Mouse (Mus musculus) embryonic facial prominence, embryonic 11.5 days (tissue): Measurements from ENCODE around the gene Rpl31. TPM values are rescaled to one million over a fixed set of nuclear protein-coding genes. Genes with fewer than 3 reads are reported as not detected.

Source experiments
- ATAC-seq: fragments of 200-750 bp; cut with Nextera tagmentation; replicated peaks from 2 replicates; pipeline ENCODE4 v1.8.0; 2017; ENCODE audit warnings: low read depth; ENCODE audit not compliant: insufficient number of reproducible peaks, low FRiP score, low TSS enrichment
- DNase-seq: peaks from one replicate; pipeline ENCODE4 v3.0.0-alpha.2; 2015; ENCODE audit warnings: low spot score
- H3K27ac ChIP-seq: fragments of 300-500 bp; sonication (generic); replicated peaks from 2 replicates; pipeline ENCODE4 v1.5.1; 2014; ENCODE audit warnings: mild to moderate bottlenecking, low read depth, low read length, control low read depth
- H3K27me3 ChIP-seq: fragments of 300-500 bp; sonication (generic); 2 replicates; pipeline ENCODE4 v1.6.1; 2014; ENCODE audit warnings: mild to moderate bottlenecking, low read length, moderate library complexity, mixed read lengths; ENCODE audit not compliant: control insufficient read depth, insufficient read depth
- H3K36me3 ChIP-seq: fragments of 300-500 bp; sonication (generic); replicated peaks from 2 replicates; pipeline ENCODE4 v1.6.1; 2014; ENCODE audit warnings: low read depth, mild to moderate bottlenecking, low read length, moderate library complexity, mixed read lengths; ENCODE audit not compliant: control insufficient read depth, insufficient read depth
- H3K4me1 ChIP-seq: fragments of 300-500 bp; sonication (generic); 2 replicates; pipeline ENCODE4 v1.6.1; 2014; ENCODE audit warnings: low read length, mixed read lengths; ENCODE audit not compliant: control insufficient read depth, insufficient read depth
- H3K4me2 ChIP-seq: fragments of 300-500 bp; sonication (generic); 2 replicates; pipeline ENCODE4 v1.6.1; 2014; ENCODE audit warnings: low read depth, mild to moderate bottlenecking, control low read depth, low read length, moderate library complexity
- H3K4me3 ChIP-seq: fragments of 300-500 bp; sonication (generic); 2 replicates; pipeline ENCODE4 v1.5.1; 2014; ENCODE audit warnings: low read depth, low read length, control low read depth
- H3K9ac ChIP-seq: fragments of 300-500 bp; sonication (generic); replicated peaks from 2 replicates; pipeline ENCODE4 v1.6.1; 2014; ENCODE audit warnings: mild to moderate bottlenecking, control low read depth, low read length
- H3K9me3 ChIP-seq: fragments of 300-500 bp; sonication (generic); replicated peaks from 2 replicates; pipeline ENCODE4 v1.6.1; 2016; ENCODE audit warnings: mild to moderate bottlenecking, low read length, inconsistent platforms, mixed read lengths; ENCODE audit not compliant: control insufficient read depth
- WGBS: fragments of 180-500 bp; shearing (Covaris S2); extraction: QIAGEN DNeasy Blood & Tissue Kit; methylation state at CpG from one replicate; pipeline ENCODE4 v1.1.7; 2014; 5-methylcytosine and 5-hydroxymethylcytosine counted together
- polyA plus RNA-seq: library from polyadenylated mRNA; unstranded; fragments of >200 nt; fragmentation: Nextera tagmentation; extraction: Ambion mirVana; gene quantifications from 2 replicates; pipeline ENCODE4 v1.2.1, GENCODE M21; 2014

Gene Rpl31
- polyA plus RNA-seq, 1 experiment from 2014 or later: 521 TPM

GRCm38 (mm10) chr1:39335561-39336196 is 32.0 kb upstream of the Rpl31 start:
- Histone ChIP-seq H3K9me3 (no peaks in the 10 kb centered on the region), H3K4me1 (no peaks in the 10 kb centered on the region), H3K4me2 (peak overlapping the region; percentile 13; the same call in 1 of the 2 replicates), H3K27me3 (no peaks in the 10 kb centered on the region), H3K27ac (no peak overlapping the region), H3K4me3 (no peak overlapping the region), H3K36me3 (no peaks in the 10 kb centered on the region), H3K9ac (no peak overlapping the region)
- 23% methylated on average over 15 of the region's 15 CpGs for WGBS
- ATAC-seq (peak; percentile 52; the same call in 1 of the 2 replicates), DNase-seq (peak; percentile 22)

GRCm38 (mm10) chr1:39336788-39337187 is 30.9 kb upstream of the Rpl31 start:
- Histone ChIP-seq H3K27me3 (no peaks in the 10 kb centered on the region), H3K36me3 (no peaks in the 10 kb centered on the region), H3K9me3 (no peaks in the 10 kb centered on the region), H3K4me2 (no peak overlapping the region), H3K9ac (no peak overlapping the region), H3K4me3 (no peak overlapping the region), H3K4me1 (no peaks in the 10 kb centered on the region), H3K27ac (no peak overlapping the region)
- DNase-seq: no peak
- ATAC-seq: no peak
- 79% methylated on average over 8 of the region's 8 CpGs for WGBS

- Histone ChIP-seq H3K27me3 (no peaks in the 10 kb centered on the region), H3K36me3 (no peaks in the 10 kb centered on the region), H3K9me3 (no peaks in the 10 kb centered on the region), H3K27ac (no peak overlapping the region), H3K9ac (no peak overlapping the region), H3K4me3 (no peak overlapping the region), H3K4me1 (no peaks in the 10 kb centered on the region), H3K4me2 (no peak overlapping the region)
- ATAC-seq: no peak
- WGBS: 74% methylated on average over 10 of the region's 10 CpGs
- no peak for DNase-seq
Observed at GRCm38 (mm10) chr1:39338831-39339230, 28.8 kb upstream of the Rpl31 start.

DNA sequence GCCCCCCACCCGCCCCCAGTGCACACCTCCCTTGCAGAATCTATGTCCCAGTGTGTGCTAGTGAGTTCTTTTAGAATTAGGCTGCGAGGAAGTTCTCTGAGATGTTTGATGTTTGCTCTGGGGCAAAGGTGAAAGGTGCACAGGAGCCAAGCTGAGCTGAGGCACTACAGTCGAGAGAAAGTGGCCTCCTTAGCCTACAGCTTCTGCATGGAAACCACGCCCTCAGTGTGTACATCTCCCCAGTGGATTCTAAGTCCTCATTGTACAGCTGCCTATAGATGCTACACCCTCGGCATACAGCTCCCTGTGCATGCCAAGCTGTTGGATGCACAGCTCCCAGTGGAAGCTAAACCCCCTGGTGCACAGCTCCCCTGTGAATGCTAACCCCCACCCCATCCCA is 28.2 kb upstream of the Rpl31 start:
- ATAC-seq (no peak), DNase-seq (no peak)
- no peak overlapping the region for H3K4me3 ChIP-seq
- no peak overlapping the region for H3K4me2 ChIP-seq
- H3K27me3 ChIP-seq: no peaks in the 10 kb centered on the region
- no peak overlapping the region for H3K27ac ChIP-seq
- no peaks in the 10 kb centered on the region for H3K36me3 ChIP-seq
- no peak overlapping the region for H3K9ac ChIP-seq
- WGBS: 50% methylated on average over 5 of the region's 5 CpGs
- H3K9me3 ChIP-seq: no peaks in the 10 kb centered on the region
- no peaks in the 10 kb centered on the region for H3K4me1 ChIP-seq

DNA sequence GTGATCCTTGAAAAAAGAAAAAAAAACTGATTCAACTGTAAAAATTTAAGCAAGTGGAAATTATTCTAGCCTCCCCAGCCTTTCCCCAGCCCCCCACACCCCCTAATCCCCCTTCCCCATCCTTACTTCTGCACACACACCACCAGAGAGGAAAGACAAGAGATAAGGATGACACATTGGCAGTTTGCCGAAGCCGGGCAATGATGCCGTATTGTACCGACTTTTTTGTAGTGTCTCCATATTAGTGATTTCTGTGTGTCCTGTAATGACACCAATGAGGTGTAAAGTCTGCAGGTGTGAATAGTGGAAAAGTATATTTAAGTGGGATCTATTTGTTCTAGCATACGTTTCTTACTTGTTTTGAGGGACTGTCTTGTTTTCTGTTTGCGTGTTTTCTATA is 27.5 kb upstream of the Rpl31 start:
- H3K9me3 ChIP-seq: no peaks in the 10 kb centered on the region
- DNase-seq (no peak), ATAC-seq (no peak)
- no peaks in the 10 kb centered on the region for H3K36me3 ChIP-seq
- H3K27me3 ChIP-seq: no peaks in the 10 kb centered on the region
- 89% methylated on average over 6 of the region's 6 CpGs for WGBS
- no peaks in the 10 kb centered on the region for H3K4me1 ChIP-seq
- H3K4me3 ChIP-seq: no peak overlapping the region
- H3K27ac ChIP-seq: no peak overlapping the region
- H3K9ac ChIP-seq: no peak overlapping the region
- H3K4me2 ChIP-seq: no peak overlapping the region

GRCm38 (mm10) chr1:39340647-39341046 is 27.0 kb upstream of the Rpl31 start:
- 17% methylated on average over 8 of the region's 8 CpGs for WGBS
- Histone ChIP-seq H3K27ac (no peak overlapping the region), H3K4me3 (no peak overlapping the region), H3K4me1 (no peaks in the 10 kb centered on the region), H3K27me3 (no peaks in the 10 kb centered on the region), H3K9ac (no peak overlapping the region), H3K9me3 (no peaks in the 10 kb centered on the region), H3K4me2 (no peak overlapping the region), H3K36me3 (no peaks in the 10 kb centered on the region)
- peak; percentile 71 for DNase-seq
- no peak for ATAC-seq

GRCm38 (mm10) chr1:39341807-39342206 is 25.8 kb upstream of the Rpl31 start:
- no peak for ATAC-seq
- Histone ChIP-seq H3K4me3 (no peak overlapping the region), H3K36me3 (no peaks in the 10 kb centered on the region), H3K27me3 (no peaks in the 10 kb centered on the region), H3K4me1 (no peaks in the 10 kb centered on the region), H3K9me3 (no peaks in the 10 kb centered on the region), H3K4me2 (no peak overlapping the region), H3K27ac (no peak overlapping the region), H3K9ac (no peak overlapping the region)
- no peak for DNase-seq
- WGBS: 79% methylated on average over 4 of the region's 4 CpGs

DNA sequence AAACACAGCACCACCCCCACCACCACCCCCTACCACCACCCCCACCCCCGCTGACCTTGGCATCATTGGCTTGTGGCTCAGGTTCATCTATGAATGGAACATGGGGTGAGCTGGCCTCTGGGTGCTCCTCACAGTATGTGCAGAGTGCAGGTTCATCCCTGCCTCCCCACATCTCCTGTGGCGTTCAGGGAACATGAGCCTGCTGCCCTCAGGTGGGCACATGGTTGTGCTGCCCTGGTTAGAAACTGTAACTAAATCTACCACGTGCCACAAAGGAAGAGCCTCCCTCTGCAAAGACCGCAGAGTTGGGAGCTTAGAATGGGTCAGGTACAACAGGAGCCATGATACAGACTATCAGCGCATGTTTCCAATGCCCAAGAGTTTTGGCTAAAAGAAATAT is 24.4 kb upstream of the Rpl31 start:
- H3K27me3 ChIP-seq: no peaks in the 10 kb centered on the region
- ATAC-seq (no peak), DNase-seq (no peak)
- H3K4me2 ChIP-seq: no peak overlapping the region
- no peaks in the 10 kb centered on the region for H3K9me3 ChIP-seq
- no peaks in the 10 kb centered on the region for H3K36me3 ChIP-seq
- H3K4me3 ChIP-seq: no peak overlapping the region
- WGBS: 73% methylated on average over 5 of the region's 5 CpGs
- H3K27ac ChIP-seq: no peak overlapping the region
- no peak overlapping the region for H3K9ac ChIP-seq
- no peaks in the 10 kb centered on the region for H3K4me1 ChIP-seq
